Comparison of ENCODE assay signal across 7 mouse cellular contexts in genomic region chr8:111145460-111146012, GRCm38 (mm10). TPM values are rescaled to one million over a fixed set of nuclear protein-coding genes. Genes with fewer than 3 reads are reported as not detected.
A peak's percentile ranks its signal among the peaks of the same experiment; 100 is the strongest.
DNase-seq lines count a peak whose midpoint lies in the region; ATAC-seq and TF ChIP-seq lines count a peak whose summit lies in the region.
"Not testable (repeated sequence)": the region's sequence is repeated elsewhere in the genome, so short reads cannot be mapped to it uniquely, and the experiment has no call there.

No protein-coding gene starts in this region.

- H3K4me1 ChIP-seq in embryonic facial prominence, embryonic 11.5 days (ENCODE audit: control insufficient read depth, insufficient read depth, low read length); limb, embryonic 12.5 days (replicated peaks); spleen, adult 2 months (ENCODE audit: control insufficient read depth, insufficient read depth, insufficient read length): not testable (repeated sequence)
- H3K4me1 ChIP-seq in kidney, adult 2 months (ENCODE audit: control insufficient read depth, insufficient read depth, low read length) = peaks cover 25% of the 10 kb centered on the region
- peaks cover 22% of the 10 kb centered on the region for H3K4me1 ChIP-seq in midbrain, embryonic 15.5 days

- H3K36me3 ChIP-seq in embryonic facial prominence, embryonic 11.5 days (replicated peaks; ENCODE audit: control insufficient read depth, insufficient read depth, low read depth, low read length); kidney, adult 2 months (ENCODE audit: control insufficient read depth, insufficient read depth, low read length); limb, embryonic 12.5 days; midbrain, embryonic 15.5 days (replicated peaks); spleen, adult 2 months (ENCODE audit: control insufficient read depth, insufficient read depth, low read length): not testable (repeated sequence)

- WGBS in embryonic facial prominence, embryonic 11.5 days = 0% methylated on average over 55 of the region's 74 CpGs
- under 1% methylated on average over 72 of the region's 74 CpGs for WGBS in kidney, adult 2 months
- under 1% methylated on average over 68 of the region's 74 CpGs for WGBS in limb, embryonic 12.5 days
- under 1% methylated on average over 63 of the region's 74 CpGs for WGBS in midbrain, embryonic 15.5 days
- under 1% methylated on average over 41 of the region's 74 CpGs for WGBS in spleen, adult 2 months

- ATAC-seq in embryonic facial prominence, embryonic 11.5 days (replicated peaks; ENCODE audit: insufficient number of reproducible peaks, low FRiP score, low TSS enrichment, low read depth) = peak; percentile 91
- peak; percentile 95 for ATAC-seq in limb, embryonic 12.5 days (ENCODE audit: insufficient number of reproducible peaks, insufficient read depth, low FRiP score, low TSS enrichment, low read depth)
- ATAC-seq in midbrain, embryonic 15.5 days (replicated peaks) = peak; percentile 96

- H3K9me3 ChIP-seq in embryonic facial prominence, embryonic 11.5 days (replicated peaks; ENCODE audit: control insufficient read depth, low read length); limb, embryonic 12.5 days; midbrain, embryonic 15.5 days: not testable (repeated sequence)

- TF ChIP-seq POLR2A in kidney, adult 2 months (IDR thresholded peaks at IDR 0.05; ENCODE audit: low read depth, low read length); spleen, adult 2 months (IDR thresholded peaks at IDR 0.05; ENCODE audit: low read depth, low read length): not testable (repeated sequence)

- not testable (repeated sequence) for H3K27ac ChIP-seq in embryonic facial prominence, embryonic 11.5 days (replicated peaks; ENCODE audit: low read depth, low read length); limb, embryonic 12.5 days; spleen, adult 2 months (ENCODE audit: insufficient read depth, low read length)
- peak overlapping the region; percentile 72 for H3K27ac ChIP-seq in kidney, adult 2 months (ENCODE audit: insufficient read depth, low read depth, low read length)
- H3K27ac ChIP-seq in midbrain, embryonic 15.5 days = peak overlapping the region; percentile 76

- H3K27me3 ChIP-seq in embryonic facial prominence, embryonic 11.5 days (ENCODE audit: control insufficient read depth, insufficient read depth, low read length); kidney, adult 2 months (replicated peaks; ENCODE audit: control insufficient read depth, insufficient read depth, low read length); limb, embryonic 12.5 days; midbrain, embryonic 15.5 days (replicated peaks); spleen, adult 2 months (ENCODE audit: control insufficient read depth, insufficient read depth, low read length): not testable (repeated sequence)

- H3K4me2 ChIP-seq in embryonic facial prominence, embryonic 11.5 days (ENCODE audit: low read depth, low read length) = peak overlapping the region; percentile 78
- H3K4me2 ChIP-seq in limb, embryonic 12.5 days = peak overlapping the region; percentile 84
- peak overlapping the region; percentile 68 for H3K4me2 ChIP-seq in midbrain, embryonic 15.5 days

- H3K9ac ChIP-seq in embryonic facial prominence, embryonic 11.5 days (replicated peaks; ENCODE audit: low read length) = peak overlapping the region; percentile 66
- peak overlapping the region; percentile 73 for H3K9ac ChIP-seq in limb, embryonic 12.5 days (replicated peaks)
- peak overlapping the region; percentile 85 for H3K9ac ChIP-seq in midbrain, embryonic 15.5 days

- H3K4me3 ChIP-seq in embryonic facial prominence, embryonic 11.5 days (ENCODE audit: low read depth, low read length) = peak overlapping the region; percentile 61
- H3K4me3 ChIP-seq in kidney, adult 2 months (ENCODE audit: insufficient read depth, low read depth, low read length) = peak overlapping the region; percentile 95
- H3K4me3 ChIP-seq in limb, embryonic 12.5 days (replicated peaks) = peak overlapping the region; percentile 66
- peak overlapping the region; percentile 82 for H3K4me3 ChIP-seq in midbrain, embryonic 15.5 days
- H3K4me3 ChIP-seq in spleen, adult 2 months (ENCODE audit: extremely low read depth, insufficient read depth, insufficient read length) = peak overlapping the region; percentile 74

- DNase-seq in adrenal gland, postnatal 14 days = peak; percentile 97
- DNase-seq in embryonic facial prominence, embryonic 11.5 days (ENCODE audit: low spot score) = peak; percentile 90
- peak; percentile 96 for DNase-seq in heart, adult 18-20 months
- DNase-seq in kidney, adult 2 months = peak; percentile 97
- peak; percentile 78 to 90 for DNase-seq in spleen, adult 2 months (ENCODE audit: low read depth in 1 of 2, low spot score in 2 of 2)

- not testable (repeated sequence) for TF ChIP-seq CTCF in kidney, adult 2 months (conservative IDR thresholded peaks at IDR 0.05; ENCODE audit: insufficient read depth, insufficient read length, low read depth, low read length); spleen, adult 2 months (IDR thresholded peaks at IDR 0.05; ENCODE audit: extremely low read depth, insufficient read depth, insufficient read length, insufficient replicate concordance)

RNA-seq across cellular contexts. Expression of gene Pdpr, which starts 51.1 kb away (rescaled TPM):
- 41.4 and 47.2 TPM in 2 replicates for total RNA-seq in adrenal gland, postnatal 14 days (2021)
- polyA plus RNA-seq in embryonic facial prominence, embryonic 11.5 days (2014; fragmentation: Nextera tagmentation; extraction: Ambion mirVana) = 5.5 and 5.6 TPM in 2 replicates
- total RNA-seq in heart, adult 18-20 months (2021) = 100 to 1,000 TPM; 113 to 125 TPM
- 21.5 and 26.1 TPM in 2 replicates for polyA plus RNA-seq in kidney, adult 2 months (2012; rRNA removed)
- polyA plus RNA-seq in limb, embryonic 12.5 days (2016; fragmentation: Nextera tagmentation; extraction: Ambion mirVana) = 14.5 and 14.7 TPM in 2 replicates
- polyA plus RNA-seq in midbrain, embryonic 15.5 days (2015; fragmentation: Nextera tagmentation; extraction: Ambion mirVana) = 10.4 and 10.8 TPM in 2 replicates
- 8.1 and 8.6 TPM in 2 replicates for polyA plus RNA-seq in spleen, adult 2 months (2012; rRNA removed)

RNA-seq across cellular contexts. Expression of gene Clec18a, which starts 53.3 kb away (rescaled TPM):
- total RNA-seq in adrenal gland, postnatal 14 days (2021) = 0.19 TPM in 1 of 2 replicates, not detected in the other
- 2.2 and 5.5 TPM in 2 replicates for polyA plus RNA-seq in embryonic facial prominence, embryonic 11.5 days (2014; fragmentation: Nextera tagmentation; extraction: Ambion mirVana)
- 1 to 10 TPM in 1 of 2 experiments, under 1 TPM in 1; 0.72 to 1.2 TPM for total RNA-seq in heart, adult 18-20 months (2021)
- polyA plus RNA-seq in kidney, adult 2 months (2012; rRNA removed) = 0.88 and 1.5 TPM in 2 replicates
- 0.24 TPM in 1 of 2 replicates, not detected in the other for polyA plus RNA-seq in limb, embryonic 12.5 days (2016; fragmentation: Nextera tagmentation; extraction: Ambion mirVana)
- polyA plus RNA-seq in midbrain, embryonic 15.5 days (2015; fragmentation: Nextera tagmentation; extraction: Ambion mirVana) = 0.53 and 0.93 TPM in 2 replicates
- polyA plus RNA-seq in spleen, adult 2 months (2012; rRNA removed) = not detected in 2 replicates
